Mouse (Mus musculus): ENCODE results near the gene Rbl2.

DNA sequence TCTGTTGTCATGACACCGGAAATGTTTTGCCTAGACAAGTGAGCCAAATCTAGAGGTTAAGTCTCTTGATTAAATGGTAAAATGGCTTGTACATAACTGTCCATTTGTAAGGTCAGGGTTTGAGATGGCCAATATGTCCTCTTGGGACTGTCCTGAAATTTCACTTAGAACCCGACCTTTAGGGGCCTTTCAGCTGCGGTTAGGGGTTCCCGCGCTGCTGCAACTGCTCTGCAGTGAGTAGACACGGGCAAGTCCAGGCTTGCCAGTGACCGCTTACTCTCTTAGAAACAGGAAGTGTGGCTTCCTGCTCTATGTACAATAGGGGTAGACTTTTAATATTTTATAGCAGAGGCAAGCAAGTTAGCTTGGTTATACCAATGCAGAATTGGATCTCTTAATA, 12.1 kb downstream of the Rbl2 start:
- TF ChIP-seq POLR2A (IDR thresholded peaks at IDR 0.05; ENCODE audit: extremely low read depth, insufficient read depth, low read length) (no peak), CTCF (IDR thresholded peaks at IDR 0.05; ENCODE audit: low read depth, low read length) (no peak)
